Mouse (Mus musculus): ENCODE measurements at regions not wholly inside any gene's neighbourhood (a gene's known extent, or its start where the extent isn't known, plus 50 kb on each side); places are given as distances from the start of the nearest gene placed in this dataset.

GRCm38 (mm10) chr14:53806231-53806630 is 447.7 kb downstream of the Dad1 start:
- TF ChIP-seq CTCF (IDR thresholded peaks at IDR 0.05; ENCODE audit: insufficient read depth, low read depth, low read length), result no peak
- TF ChIP-seq POLR2A (IDR thresholded peaks at IDR 0.05; ENCODE audit: insufficient read depth, low read depth, low read length), result no peak

All from olfactory bulb, adult 2 months (tissue).